Mouse (Mus musculus) stomach, postnatal 0 days (tissue): ENCODE measurements at regions not wholly inside any gene's neighbourhood (a gene's known extent, or its start where the extent isn't known, plus 50 kb on each side); places are given as distances from the start of the nearest gene placed in this dataset.

Experiments
- CTCF ChIP-seq: IDR thresholded peaks from 2 replicates; pipeline ENCODE4 v1.5.1; 2016; ENCODE audit warnings: antibody characterized with exemption, low read depth, mild to moderate bottlenecking, moderate library complexity
- EP300 ChIP-seq: optimal IDR thresholded peaks from 2 replicates; pipeline ENCODE3; 2016; ENCODE audit warnings: antibody characterized with exemption

DNA sequence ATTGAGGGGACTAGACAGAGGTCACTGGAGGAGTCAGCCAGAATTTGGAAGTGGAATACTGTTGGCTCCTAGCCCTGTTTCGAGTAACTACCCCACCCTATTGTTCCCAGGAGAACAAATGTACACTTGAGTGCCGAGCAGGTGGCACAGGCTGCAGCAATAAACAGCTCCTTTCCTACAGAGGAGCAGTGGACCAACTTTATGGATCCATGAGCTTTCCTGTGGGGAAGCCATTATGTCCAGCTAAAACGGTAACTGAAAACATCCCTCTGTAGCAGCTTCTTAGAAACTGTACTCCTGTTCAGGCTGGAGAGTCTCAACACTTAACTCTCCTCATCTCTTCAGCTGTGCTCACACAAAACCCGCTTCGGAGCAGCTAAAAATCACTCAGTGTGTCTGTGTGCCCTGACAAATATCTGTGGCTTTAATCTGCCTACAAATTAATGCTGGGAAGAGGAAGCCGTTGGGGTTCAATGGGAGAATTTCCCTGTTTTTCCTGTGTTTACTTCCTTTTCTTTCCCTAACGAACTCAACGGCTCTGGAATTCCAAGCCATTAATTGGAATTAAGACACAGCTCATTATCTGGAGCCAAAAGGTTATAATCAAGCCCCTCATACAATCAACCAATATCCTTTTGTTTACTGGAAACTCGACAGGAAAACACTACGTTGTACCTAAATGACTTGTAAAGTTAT lies 112.6 kb upstream of the Tll1 start:
- TF ChIP-seq CTCF (no peak), EP300 (no peak)
